Comparison of ENCODE assay signal across 19 mouse cellular contexts in genomic region chr1:43766328-43766727, GRCm38 (mm10). TPM values are rescaled to one million over a fixed set of nuclear protein-coding genes. Genes with fewer than 3 reads are reported as not detected.
"Had no signal": no experiment of that assay in that cellular context is flagged by ENCODE, and none has a peak within 500 bp of the region (broad histone marks: within the 10 kb centered on the region; RNA-seq: fewer than 3 reads in every experiment).

No protein-coding gene starts in this region.

- H3K4me1 ChIP-seq: liver, embryonic 12.5 days; lung, embryonic 15.5 days; midbrain, embryonic 15.5 days; neural tube, embryonic 13.5 days had no signal

- ATAC-seq: liver, embryonic 12.5 days; midbrain, embryonic 15.5 days had no signal

- DNase-seq: kidney, postnatal 36 days; layer of hippocampus, adult 9-11 months; lung, postnatal 14 days; retina, postnatal 1 day; right cerebral cortex, postnatal 4 days; spleen, adult 18-20 months; thymus, adult 2 months; thymus, postnatal 36 days had no signal

- H3K9me3 ChIP-seq: limb, embryonic 15.5 days; liver, embryonic 12.5 days; lung, embryonic 15.5 days; megakaryocyte, embryonic 14.5 days; midbrain, embryonic 15.5 days; neural tube, embryonic 13.5 days had no signal

- H3K4me2 ChIP-seq: limb, embryonic 15.5 days; liver, embryonic 12.5 days; lung, embryonic 15.5 days; midbrain, embryonic 11.5 days; midbrain, embryonic 15.5 days; neural tube, embryonic 13.5 days had no signal

- H3K27ac ChIP-seq: kidney, postnatal 0 days; left cerebral cortex, adult 2 months; limb, embryonic 15.5 days; liver, embryonic 12.5 days; lung, embryonic 15.5 days; macrophage; midbrain, embryonic 15.5 days; neural tube, embryonic 13.5 days had no signal

- H3K4me3 ChIP-seq: left cerebral cortex, adult 2 months; limb, embryonic 15.5 days; liver, embryonic 12.5 days; lung, embryonic 15.5 days; megakaryocyte, embryonic 14.5 days; midbrain, embryonic 15.5 days; neural tube, embryonic 13.5 days had no signal

- H3K36me3 ChIP-seq: midbrain, embryonic 15.5 days had no signal

- H3K9ac ChIP-seq: limb, embryonic 15.5 days; liver, embryonic 12.5 days; lung, embryonic 15.5 days; midbrain, embryonic 15.5 days; neural tube, embryonic 13.5 days had no signal

- H3K27me3 ChIP-seq: limb, embryonic 15.5 days; liver, embryonic 12.5 days; lung, embryonic 15.5 days; megakaryocyte, embryonic 14.5 days; midbrain, embryonic 15.5 days; neural tube, embryonic 13.5 days had no signal

RNA-seq across cellular contexts. Expression of gene 1500015O10Rik, which starts 35.9 kb away (rescaled TPM):
- total RNA-seq: monocyte, adult 5-6 weeks had no signal
- polyA plus RNA-seq: macrophage had no signal
